ENCODE assay signal across 9 mouse cellular contexts in genomic region chr5:125532545-125533224, GRCm38 (mm10). TPM values are rescaled to one million over a fixed set of nuclear protein-coding genes. Genes with fewer than 3 reads are reported as not detected.
DNase-seq lines count a peak whose midpoint lies in the region; ATAC-seq and TF ChIP-seq lines count a peak whose summit lies in the region.
"Had no signal": no experiment of that assay in that cellular context is flagged by ENCODE, and none has a peak within 500 bp of the region (broad histone marks: within the 10 kb centered on the region; RNA-seq: fewer than 3 reads in every experiment).

No protein-coding gene starts in this region.

- no peak overlapping the region for H3K27ac ChIP-seq in kidney, embryonic 14.5 days (ENCODE audit: low read depth, low read length)
- no peak overlapping the region for H3K27ac ChIP-seq in kidney, adult 2 months (ENCODE audit: insufficient read depth, low read depth, low read length)
- peak overlapping the region; percentile 98 for H3K27ac ChIP-seq in cortical plate, adult 2 months (ENCODE audit: insufficient read depth, low read length)
- H3K27ac ChIP-seq in hindbrain, embryonic 14.5 days, result peak overlapping the region; percentile 70
- H3K27ac ChIP-seq in midbrain, embryonic 15.5 days, result peak overlapping the region; percentile 74

- H3K4me2 ChIP-seq in kidney, embryonic 14.5 days (replicated peaks; ENCODE audit: low read depth, low read length), result peak overlapping the region; percentile 90
- peak overlapping the region; percentile 96 for H3K4me2 ChIP-seq in hindbrain, embryonic 14.5 days (replicated peaks)
- H3K4me2 ChIP-seq in midbrain, embryonic 15.5 days, result peak overlapping the region; percentile 91

- no peak for ATAC-seq in kidney, embryonic 14.5 days (ENCODE audit: low FRiP score, low TSS enrichment)
- ATAC-seq in hindbrain, embryonic 14.5 days (ENCODE audit: low FRiP score), result no peak
- ATAC-seq in midbrain, embryonic 15.5 days (replicated peaks), result no peak; the same call in 1 of the 2 replicates
- no peak for ATAC-seq in megakaryocyte progenitor cell, adult 5-6 weeks (replicated peaks; ENCODE audit: poor library complexity)

- DNase-seq in kidney, adult 2 months, result no peak
- DNase-seq in hindbrain, embryonic 14.5 days (ENCODE audit: low spot score), result no peak
- DNase-seq in adrenal gland, adult 8-10 months, result no peak
- no peak for DNase-seq in gastrocnemius, adult 8-10 months (ENCODE audit: low spot score in 2 of 2)

- under 1% methylated on average over 45 of the region's 64 CpGs for WGBS in kidney, embryonic 14.5 days
- 5% methylated on average over 64 of the region's 64 CpGs for WGBS in kidney, adult 2 months
- under 1% methylated on average over 51 of the region's 64 CpGs for WGBS in hindbrain, embryonic 14.5 days
- WGBS in midbrain, embryonic 15.5 days, result under 1% methylated on average over 56 of the region's 64 CpGs

- TF ChIP-seq CTCF in kidney, adult 2 months (conservative IDR thresholded peaks at IDR 0.05; ENCODE audit: insufficient read depth, insufficient read length, low read depth, low read length), result no peak
- TF ChIP-seq CTCF in cortical plate, adult 2 months (IDR thresholded peaks at IDR 0.05; ENCODE audit: extremely low read depth, insufficient read depth, low read length), result no peak

- H3K9ac ChIP-seq in kidney, embryonic 14.5 days (ENCODE audit: low read depth, low read length), result peak overlapping the region; percentile 51
- H3K9ac ChIP-seq in hindbrain, embryonic 14.5 days, result peak overlapping the region; percentile 81
- H3K9ac ChIP-seq in midbrain, embryonic 15.5 days, result peak overlapping the region; percentile 58

- peaks cover 48% of the 10 kb centered on the region for H3K27me3 ChIP-seq in kidney, embryonic 14.5 days (ENCODE audit: control insufficient read depth, insufficient read depth, low read length)
- no peaks in the 10 kb centered on the region for H3K27me3 ChIP-seq in kidney, adult 2 months (replicated peaks; ENCODE audit: control insufficient read depth, insufficient read depth, low read length)
- peaks cover 44% of the 10 kb centered on the region for H3K27me3 ChIP-seq in hindbrain, embryonic 14.5 days (ENCODE audit: control insufficient read depth, insufficient read depth, low read length)
- H3K27me3 ChIP-seq in midbrain, embryonic 15.5 days (replicated peaks), result peaks cover 37% of the 10 kb centered on the region

- no peak for TF ChIP-seq POLR2A in kidney, adult 2 months (IDR thresholded peaks at IDR 0.05; ENCODE audit: low read depth, low read length)
- TF ChIP-seq POLR2A in cortical plate, adult 2 months (IDR thresholded peaks at IDR 0.05; ENCODE audit: extremely low read depth, insufficient read depth, low read length), result no peak

- peak overlapping the region; percentile 47 for H3K4me3 ChIP-seq in kidney, embryonic 14.5 days (ENCODE audit: low read length)
- H3K4me3 ChIP-seq in kidney, adult 2 months (ENCODE audit: insufficient read depth, low read depth, low read length), result no peak overlapping the region
- H3K4me3 ChIP-seq in cortical plate, adult 2 months (ENCODE audit: insufficient read depth, low read length), result peak overlapping the region; percentile 77
- H3K4me3 ChIP-seq in hindbrain, embryonic 14.5 days (replicated peaks; ENCODE audit: low read length), result peak overlapping the region; percentile 64
- H3K4me3 ChIP-seq in midbrain, embryonic 15.5 days, result peak overlapping the region; percentile 69

- no peaks in the 10 kb centered on the region for H3K36me3 ChIP-seq in kidney, embryonic 14.5 days (ENCODE audit: control insufficient read depth, insufficient read depth, low read length)
- no peaks in the 10 kb centered on the region for H3K36me3 ChIP-seq in kidney, adult 2 months (ENCODE audit: control insufficient read depth, insufficient read depth, low read length)
- H3K36me3 ChIP-seq in hindbrain, embryonic 14.5 days (replicated peaks; ENCODE audit: control insufficient read depth, insufficient read depth), result no peaks in the 10 kb centered on the region
- no peaks in the 10 kb centered on the region for H3K36me3 ChIP-seq in midbrain, embryonic 15.5 days (replicated peaks)

- peaks cover 20% of the 10 kb centered on the region; the same call in 1 of the 2 replicates for H3K4me1 ChIP-seq in kidney, embryonic 14.5 days (ENCODE audit: control insufficient read depth, insufficient read depth, low read length)
- no peaks in the 10 kb centered on the region for H3K4me1 ChIP-seq in kidney, adult 2 months (ENCODE audit: control insufficient read depth, insufficient read depth, low read length)
- peaks cover 2% of the 10 kb centered on the region; the same call in 1 of the 2 replicates for H3K4me1 ChIP-seq in cortical plate, adult 2 months (ENCODE audit: control insufficient read depth, insufficient read depth, low read length)
- H3K4me1 ChIP-seq in hindbrain, embryonic 14.5 days (replicated peaks; ENCODE audit: control insufficient read depth, insufficient read depth, low read length), result 0 out of 2 replicates have a peak, but pooled peaks cover 24% of the 10 kb centered on the region
- H3K4me1 ChIP-seq in midbrain, embryonic 15.5 days, result peaks cover 38% of the 10 kb centered on the region

- no peaks in the 10 kb centered on the region for H3K9me3 ChIP-seq in kidney, embryonic 14.5 days (ENCODE audit: control insufficient read depth, low read length)
- H3K9me3 ChIP-seq in hindbrain, embryonic 14.5 days (ENCODE audit: control insufficient read depth, low read length), result no peaks in the 10 kb centered on the region
- H3K9me3 ChIP-seq in midbrain, embryonic 15.5 days, result no peaks in the 10 kb centered on the region

RNA-seq across cellular contexts. Expression of gene Tmem132b, which starts 1.1 kb away (rescaled TPM):
- 0.24 and 0.46 TPM in 2 replicates for polyA plus RNA-seq in kidney, embryonic 14.5 days (2014; fragmentation: Nextera tagmentation; extraction: Ambion mirVana)
- 0.01 TPM in 1 of 2 replicates, not detected in the other for polyA plus RNA-seq in kidney, adult 2 months (2012; rRNA removed)
- 31.5 and 36.1 TPM in 2 replicates for polyA plus RNA-seq in cortical plate, adult 2 months (2012; rRNA removed)
- polyA plus RNA-seq in hindbrain, embryonic 14.5 days (2014; fragmentation: Nextera tagmentation; extraction: Ambion mirVana), result 6.3 and 7.9 TPM in 2 replicates
- polyA plus RNA-seq in midbrain, embryonic 15.5 days (2015; fragmentation: Nextera tagmentation; extraction: Ambion mirVana), result 6.8 and 8.1 TPM in 2 replicates
- total RNA-seq in adrenal gland, adult 8-10 months (2022), result 1 to 10 TPM; 1.4 to 5.2 (median 3.5) TPM
- total RNA-seq in megakaryocyte progenitor cell, adult 5-6 weeks (2015), result not detected in 2 replicates
- not detected in 2 replicates for total RNA-seq in megakaryocyte progenitor cell, adult 5-6 weeks (2017)
- total RNA-seq in gastrocnemius, adult 8-10 months (2022), result 1 to 10 TPM; 2.6 to 7.0 (median 4.5) TPM
- total RNA-seq: MEL had no signal

RNA-seq across cellular contexts. Expression of gene Aacs, which starts 57.1 kb away (rescaled TPM):
- 21.0 and 36.6 TPM in 2 replicates for polyA plus RNA-seq in kidney, embryonic 14.5 days (2014; fragmentation: Nextera tagmentation; extraction: Ambion mirVana)
- polyA plus RNA-seq in kidney, adult 2 months (2012; rRNA removed), result 102 and 131 TPM in 2 replicates
- polyA plus RNA-seq in cortical plate, adult 2 months (2012; rRNA removed), result 51.5 and 51.8 TPM in 2 replicates
- polyA plus RNA-seq in hindbrain, embryonic 14.5 days (2014; fragmentation: Nextera tagmentation; extraction: Ambion mirVana), result 75.5 and 98.4 TPM in 2 replicates
- 95.9 and 96.0 TPM in 2 replicates for polyA plus RNA-seq in midbrain, embryonic 15.5 days (2015; fragmentation: Nextera tagmentation; extraction: Ambion mirVana)
- 10 to 100 TPM; 44.9 to 73.7 (median 53.8) TPM for total RNA-seq in adrenal gland, adult 8-10 months (2022)
- 3.8 and 6.0 TPM in 2 replicates for total RNA-seq in megakaryocyte progenitor cell, adult 5-6 weeks (2015)
- total RNA-seq in megakaryocyte progenitor cell, adult 5-6 weeks (2017), result 10.4 and 12.7 TPM in 2 replicates
- 1 to 10 TPM; 1.9 to 5.4 (median 4.8) TPM for total RNA-seq in gastrocnemius, adult 8-10 months (2022)

Comparison
In these comparisons a context has a peak if more than half of its experiments do, and no peak if none do; other contexts are left out.
1. H3K27ac ChIP-seq: peak in cortical plate, adult 2 months (single experiment), hindbrain, embryonic 14.5 days (single experiment) and midbrain, embryonic 15.5 days (single experiment); none in kidney, embryonic 14.5 days (single experiment) and kidney, adult 2 months (single experiment).
2. Peak in every context shown above with its lines, with median percentiles within 50 percentile points of each other: H3K4me2 ChIP-seq and H3K9ac ChIP-seq.